16 mouse cellular contexts compared by ENCODE assay signal in genomic region chr2:3887845-3888433, GRCm38 (mm10).
DNase-seq lines count a peak whose midpoint lies in the region; ATAC-seq and TF ChIP-seq lines count a peak whose summit lies in the region.
"Had no signal": no experiment of that assay in that cellular context is flagged by ENCODE, and none has a peak within 500 bp of the region (broad histone marks: within the 10 kb centered on the region; RNA-seq: fewer than 3 reads in every experiment).

No protein-coding gene starts in this region.

- H3K4me3 ChIP-seq in lung, embryonic 14.5 days (ENCODE audit: low read depth, low read length) = no peak overlapping the region
- no peak overlapping the region for H3K4me3 ChIP-seq in lung, postnatal 0 days (ENCODE audit: low read depth, low read length)
- no peak overlapping the region for H3K4me3 ChIP-seq in hindbrain, embryonic 12.5 days
- 0 out of 2 replicates have a peak overlapping the region, but pooled peaks have one; percentile 3 for H3K4me3 ChIP-seq in midbrain, embryonic 13.5 days (replicated peaks)
- no peak overlapping the region for H3K4me3 ChIP-seq in stomach, embryonic 15.5 days (replicated peaks)
- H3K4me3 ChIP-seq: embryonic facial prominence, embryonic 15.5 days; limb, embryonic 12.5 days had no signal

- TF ChIP-seq EP300 in lung, postnatal 0 days (IDR thresholded peaks at IDR 0.05) = no peak

- WGBS in lung, embryonic 14.5 days = 37% methylated on average over 14 of the region's 14 CpGs
- WGBS in lung, postnatal 0 days = 34% methylated on average over 14 of the region's 14 CpGs
- WGBS in hindbrain, embryonic 12.5 days = 47% methylated on average over 14 of the region's 14 CpGs
- WGBS in midbrain, embryonic 13.5 days = 20% methylated on average over 14 of the region's 14 CpGs
- 34% methylated on average over 14 of the region's 14 CpGs for WGBS in stomach, embryonic 15.5 days

- DNase-seq in lung, embryonic 14.5 days = peak; percentile 5
- no peak for DNase-seq in lung, postnatal 0 days (ENCODE audit: low spot score)
- DNase-seq in kidney, adult 11 months = no peak
- DNase-seq in heart, postnatal 36 days = no peak
- no peak for DNase-seq in frontal cortex, postnatal 10 days (ENCODE audit: low spot score in 2 of 2)
- DNase-seq: adrenal gland, postnatal 10 days; cerebellum, adult 11 months; gastrocnemius, postnatal 10 days; heart, postnatal 4 days; kidney, postnatal 4 days; lung, postnatal 4 days had no signal

- no peak for TF ChIP-seq CTCF in lung, embryonic 14.5 days (IDR thresholded peaks at IDR 0.05; ENCODE audit: low read depth)
- TF ChIP-seq CTCF in lung, postnatal 0 days (IDR thresholded peaks at IDR 0.05) = no peak

- ATAC-seq in lung, embryonic 14.5 days (ENCODE audit: insufficient read depth) = no peak
- no peak for ATAC-seq in lung, postnatal 0 days
- ATAC-seq in hindbrain, embryonic 12.5 days (ENCODE audit: low FRiP score) = 0 out of 2 replicates have a peak, but pooled peaks have one; percentile 34
- peak; percentile 76 for ATAC-seq in midbrain, embryonic 13.5 days
- no peak for ATAC-seq in stomach, embryonic 15.5 days (ENCODE audit: insufficient read depth, low FRiP score, low read depth)

- intact Hi-C loops in heart, postnatal 36 days (cut with DNase I) = no loop called here

- H3K9me3 ChIP-seq in lung, embryonic 14.5 days (ENCODE audit: low read depth, low read length) = no peaks in the 10 kb centered on the region
- no peaks in the 10 kb centered on the region for H3K9me3 ChIP-seq in lung, postnatal 0 days (ENCODE audit: low read length)
- no peaks in the 10 kb centered on the region for H3K9me3 ChIP-seq in hindbrain, embryonic 12.5 days (replicated peaks)
- no peaks in the 10 kb centered on the region for H3K9me3 ChIP-seq in midbrain, embryonic 13.5 days
- H3K9me3 ChIP-seq in stomach, embryonic 15.5 days = no peaks in the 10 kb centered on the region
- H3K9me3 ChIP-seq: embryonic facial prominence, embryonic 15.5 days; limb, embryonic 12.5 days had no signal

- no peaks in the 10 kb centered on the region for H3K27me3 ChIP-seq in lung, embryonic 14.5 days (ENCODE audit: insufficient read depth, low read length)
- H3K27me3 ChIP-seq in lung, postnatal 0 days (replicated peaks; ENCODE audit: insufficient read depth, low read length) = no peaks in the 10 kb centered on the region
- H3K27me3 ChIP-seq in hindbrain, embryonic 12.5 days = no peaks in the 10 kb centered on the region
- no peaks in the 10 kb centered on the region for H3K27me3 ChIP-seq in midbrain, embryonic 13.5 days
- H3K27me3 ChIP-seq in stomach, embryonic 15.5 days (replicated peaks) = no peaks in the 10 kb centered on the region
- H3K27me3 ChIP-seq: embryonic facial prominence, embryonic 15.5 days; limb, embryonic 12.5 days had no signal

- no peak overlapping the region for H3K27ac ChIP-seq in lung, embryonic 14.5 days (ENCODE audit: low read depth)
- no peak overlapping the region for H3K27ac ChIP-seq in lung, postnatal 0 days (ENCODE audit: low read length)
- H3K27ac ChIP-seq in hindbrain, embryonic 12.5 days = 0 out of 2 replicates have a peak overlapping the region, but pooled peaks have one; percentile 30
- peak overlapping the region; percentile 37; the same call in 1 of the 2 replicates for H3K27ac ChIP-seq in midbrain, embryonic 13.5 days
- H3K27ac ChIP-seq in stomach, embryonic 15.5 days = no peak overlapping the region
- H3K27ac ChIP-seq: embryonic facial prominence, embryonic 15.5 days; limb, embryonic 12.5 days had no signal

- H3K4me1 ChIP-seq in lung, embryonic 14.5 days (ENCODE audit: insufficient read depth) = no peaks in the 10 kb centered on the region
- no peaks in the 10 kb centered on the region for H3K4me1 ChIP-seq in lung, postnatal 0 days (ENCODE audit: insufficient read depth, low read depth, low read length)
- peaks cover 13% of the 10 kb centered on the region for H3K4me1 ChIP-seq in hindbrain, embryonic 12.5 days
- peaks cover 15% of the 10 kb centered on the region for H3K4me1 ChIP-seq in midbrain, embryonic 13.5 days (replicated peaks)
- H3K4me1 ChIP-seq in stomach, embryonic 15.5 days = no peaks in the 10 kb centered on the region; the same call in 1 of the 2 replicates
- H3K4me1 ChIP-seq: embryonic facial prominence, embryonic 15.5 days; limb, embryonic 12.5 days had no signal

- no peak overlapping the region for H3K9ac ChIP-seq in lung, embryonic 14.5 days
- H3K9ac ChIP-seq in lung, postnatal 0 days (replicated peaks; ENCODE audit: low read depth) = no peak overlapping the region
- no peak overlapping the region for H3K9ac ChIP-seq in hindbrain, embryonic 12.5 days
- H3K9ac ChIP-seq in midbrain, embryonic 13.5 days (replicated peaks) = no peak overlapping the region
- no peak overlapping the region for H3K9ac ChIP-seq in stomach, embryonic 15.5 days
- H3K9ac ChIP-seq: embryonic facial prominence, embryonic 15.5 days; limb, embryonic 12.5 days had no signal

- no peak overlapping the region for H3K4me2 ChIP-seq in lung, embryonic 14.5 days
- no peak overlapping the region for H3K4me2 ChIP-seq in lung, postnatal 0 days (replicated peaks; ENCODE audit: low read depth, low read length)
- H3K4me2 ChIP-seq in hindbrain, embryonic 12.5 days (replicated peaks) = peak overlapping the region; percentile 33
- H3K4me2 ChIP-seq in midbrain, embryonic 13.5 days (replicated peaks) = peak overlapping the region; percentile 35
- H3K4me2 ChIP-seq in stomach, embryonic 15.5 days = peak overlapping the region; percentile 32; the same call in 1 of the 2 replicates
- H3K4me2 ChIP-seq: embryonic facial prominence, embryonic 15.5 days; limb, embryonic 12.5 days had no signal

- H3K36me3 ChIP-seq in lung, embryonic 14.5 days (ENCODE audit: insufficient read depth) = no peaks in the 10 kb centered on the region
- H3K36me3 ChIP-seq in lung, postnatal 0 days (ENCODE audit: insufficient read depth, low read length) = no peaks in the 10 kb centered on the region
- no peaks in the 10 kb centered on the region for H3K36me3 ChIP-seq in hindbrain, embryonic 12.5 days
- H3K36me3 ChIP-seq in midbrain, embryonic 13.5 days = no peaks in the 10 kb centered on the region
- no peaks in the 10 kb centered on the region for H3K36me3 ChIP-seq in stomach, embryonic 15.5 days
- H3K36me3 ChIP-seq: embryonic facial prominence, embryonic 15.5 days; limb, embryonic 12.5 days had no signal

Comparison
In these comparisons a context has a peak if more than half of its experiments do, and no peak if none do; other contexts are left out.
1. ATAC-seq: peak in hindbrain, embryonic 12.5 days (single experiment) and midbrain, embryonic 13.5 days (single experiment); none in lung, embryonic 14.5 days (single experiment), lung, postnatal 0 days (single experiment) and stomach, embryonic 15.5 days (single experiment).
2. H3K27ac ChIP-seq: peak in hindbrain, embryonic 12.5 days (single experiment) and midbrain, embryonic 13.5 days (single experiment); none in lung, embryonic 14.5 days (single experiment), lung, postnatal 0 days (single experiment) and stomach, embryonic 15.5 days (single experiment).
3. H3K4me2 ChIP-seq: peak in hindbrain, embryonic 12.5 days (single experiment), midbrain, embryonic 13.5 days (single experiment) and stomach, embryonic 15.5 days (single experiment); none in lung, embryonic 14.5 days (single experiment) and lung, postnatal 0 days (single experiment).